Mouse (Mus musculus) neural tube, embryonic 11.5 days (tissue): Measurements from ENCODE around the gene Adam19. TPM values are rescaled to one million over a fixed set of nuclear protein-coding genes. Genes with fewer than 3 reads are reported as not detected.

Experiments
- ATAC-seq: fragments of 200-750 bp; cut with Nextera tagmentation; 2 replicates; pipeline ENCODE4 v1.8.0; 2017; ENCODE audit warnings: moderate number of reproducible peaks, mild to moderate bottlenecking, moderate TSS enrichment, moderate library complexity; ENCODE audit not compliant: insufficient read depth, low FRiP score, low TSS enrichment
- DNase-seq: peaks from one replicate; pipeline ENCODE4 v3.0.0-alpha.2; 2015; ENCODE audit warnings: low spot score
- H3K27ac ChIP-seq: fragments of 300-500 bp; sonication (generic); 2 replicates; pipeline ENCODE4 v1.5.1; 2014; ENCODE audit warnings: low read depth, mild to moderate bottlenecking, low read length
- H3K27me3 ChIP-seq: fragments of 300-500 bp; sonication (generic); 2 replicates; pipeline ENCODE4 v1.6.1; 2014; ENCODE audit warnings: mild to moderate bottlenecking, low read length, mixed read lengths; ENCODE audit not compliant: control insufficient read depth, insufficient read depth
- H3K36me3 ChIP-seq: fragments of 300-500 bp; sonication (generic); 2 replicates; pipeline ENCODE4 v1.6.1; 2014; ENCODE audit warnings: mild to moderate bottlenecking, low read length, moderate library complexity, mixed read lengths; ENCODE audit not compliant: control insufficient read depth, insufficient read depth
- H3K4me1 ChIP-seq: fragments of 300-500 bp; sonication (generic); 2 replicates; pipeline ENCODE4 v1.6.1; 2014; ENCODE audit warnings: low read length, mixed read lengths; ENCODE audit not compliant: control insufficient read depth, insufficient read depth
- H3K4me2 ChIP-seq: fragments of 300-500 bp; sonication (generic); 2 replicates; pipeline ENCODE4 v1.6.1; 2014; ENCODE audit warnings: low read depth, mild to moderate bottlenecking, moderate library complexity
- H3K4me3 ChIP-seq: fragments of 300-500 bp; sonication (generic); 2 replicates; pipeline ENCODE4 v1.5.1; 2014; ENCODE audit warnings: low read depth, low read length
- H3K9ac ChIP-seq: fragments of 300-500 bp; sonication (generic); 2 replicates; pipeline ENCODE4 v1.6.1; 2014; ENCODE audit warnings: mild to moderate bottlenecking, low read length
- H3K9me3 ChIP-seq: fragments of 300-500 bp; sonication (generic); 2 replicates; pipeline ENCODE4 v1.6.1; 2016; ENCODE audit warnings: low read length; ENCODE audit not compliant: control insufficient read depth
- WGBS: fragments of 180-500 bp; shearing (Covaris S2); extraction: QIAGEN DNeasy Blood & Tissue Kit; methylation state at CpG from one replicate; pipeline ENCODE4 v1.1.7; 2014; 5-methylcytosine and 5-hydroxymethylcytosine counted together
- polyA plus RNA-seq: library from polyadenylated mRNA; unstranded; fragments of >200 nt; fragmentation: Nextera tagmentation; extraction: Ambion mirVana; gene quantifications from 2 replicates; pipeline ENCODE4 v1.2.1, GENCODE M21; 2014

Adam19 gene
- polyA plus RNA-seq, 1 experiment from 2014 or later: 20.0 TPM

GRCm38 (mm10) chr11:46068756-46069407 lies 13.1 kb downstream of the Adam19 start:
- no peak overlapping the region for H3K4me3 ChIP-seq
- no peak overlapping the region for H3K4me2 ChIP-seq
- ATAC-seq (no peak), DNase-seq (no peak)
- peak overlapping the region; percentile 72 for H3K27ac ChIP-seq
- H3K4me1 ChIP-seq: peaks cover 19% of the 10 kb centered on the region
- no peaks in the 10 kb centered on the region for H3K9me3 ChIP-seq
- WGBS: 35% methylated on average over 12 of the region's 12 CpGs
- peak overlapping the region; percentile 9; the same call in 1 of the 2 replicates for H3K9ac ChIP-seq
- H3K36me3 ChIP-seq: no peaks in the 10 kb centered on the region
- H3K27me3 ChIP-seq: no peaks in the 10 kb centered on the region

GRCm38 (mm10) chr11:46069408-46070003 lies 13.7 kb downstream of the Adam19 start:
- DNase-seq (peak; percentile 38), ATAC-seq (0 out of 2 replicates have a peak, but pooled peaks have one; percentile 41)
- H3K9me3 ChIP-seq: no peaks in the 10 kb centered on the region
- no peak overlapping the region for H3K9ac ChIP-seq
- H3K27ac ChIP-seq: peak overlapping the region; percentile 72
- H3K36me3 ChIP-seq: no peaks in the 10 kb centered on the region
- H3K27me3 ChIP-seq: no peaks in the 10 kb centered on the region
- WGBS: 30% methylated on average over 15 of the region's 17 CpGs
- no peak overlapping the region for H3K4me3 ChIP-seq
- H3K4me1 ChIP-seq: peaks cover 19% of the 10 kb centered on the region
- no peak overlapping the region for H3K4me2 ChIP-seq

GRCm38 (mm10) chr11:46070161-46070560 lies 14.4 kb downstream of the Adam19 start:
- 86% methylated on average over 4 of the region's 4 CpGs for WGBS
- no peak overlapping the region for H3K4me2 ChIP-seq
- no peak for ATAC-seq

GRCm38 (mm10) chr11:46070789-46071188 lies 15.0 kb downstream of the Adam19 start:
- H3K4me1 ChIP-seq: peaks cover 19% of the 10 kb centered on the region
- no peak overlapping the region for H3K4me3 ChIP-seq
- H3K9ac ChIP-seq: no peak overlapping the region
- DNase-seq (no peak), ATAC-seq (no peak)
- 79% methylated on average over 8 of the region's 8 CpGs for WGBS
- no peaks in the 10 kb centered on the region for H3K36me3 ChIP-seq
- H3K27ac ChIP-seq: no peak overlapping the region
- H3K4me2 ChIP-seq: no peak overlapping the region
- H3K27me3 ChIP-seq: no peaks in the 10 kb centered on the region
- H3K9me3 ChIP-seq: no peaks in the 10 kb centered on the region

More at GRCm38 (mm10) chr11:46070161-46070560, 14.4 kb downstream of the Adam19 start:
- H3K4me1 ChIP-seq: peaks cover 19% of the 10 kb centered on the region
- peak overlapping the region; percentile 54; the same call in 1 of the 2 replicates for H3K27ac ChIP-seq
- H3K9me3 ChIP-seq: no peaks in the 10 kb centered on the region
- no peak for DNase-seq
- no peaks in the 10 kb centered on the region for H3K27me3 ChIP-seq
- no peaks in the 10 kb centered on the region for H3K36me3 ChIP-seq
- H3K9ac ChIP-seq: 0 out of 2 replicates have a peak overlapping the region, but pooled peaks have one; percentile 6
- H3K4me3 ChIP-seq: no peak overlapping the region

- ATAC-seq (no peak), DNase-seq (no peak)
- Histone ChIP-seq H3K9me3 (no peaks in the 10 kb centered on the region), H3K9ac (no peak overlapping the region), H3K36me3 (no peaks in the 10 kb centered on the region), H3K4me3 (no peak overlapping the region), H3K4me1 (peaks cover 19% of the 10 kb centered on the region), H3K27ac (no peak overlapping the region), H3K4me2 (no peak overlapping the region), H3K27me3 (no peaks in the 10 kb centered on the region)
- 68% methylated on average over 8 of the region's 8 CpGs for WGBS
Measured at GRCm38 (mm10) chr11:46072466-46073060, 16.8 kb downstream of the Adam19 start.

GRCm38 (mm10) chr11:46073061-46073849 lies 17.5 kb downstream of the Adam19 start:
- DNase-seq: no peak
- H3K27ac ChIP-seq: 0 out of 2 replicates have a peak overlapping the region, but pooled peaks have one; percentile 27
- ATAC-seq: no peak
- H3K9ac ChIP-seq: no peak overlapping the region
- H3K9me3 ChIP-seq: no peaks in the 10 kb centered on the region
- peaks cover 19% of the 10 kb centered on the region for H3K4me1 ChIP-seq
- no peak overlapping the region for H3K4me2 ChIP-seq
- H3K27me3 ChIP-seq: no peaks in the 10 kb centered on the region
- H3K4me3 ChIP-seq: no peak overlapping the region
- WGBS: 64% methylated on average over 15 of the region's 15 CpGs
- H3K36me3 ChIP-seq: no peaks in the 10 kb centered on the region

- no peaks in the 10 kb centered on the region for H3K27me3 ChIP-seq
- H3K4me2 ChIP-seq: no peak overlapping the region
- H3K27ac ChIP-seq: no peak overlapping the region
- no peak overlapping the region for H3K9ac ChIP-seq
- no peak for ATAC-seq
- DNase-seq: no peak
- 92% methylated on average over 16 of the region's 17 CpGs for WGBS
- H3K4me3 ChIP-seq: no peak overlapping the region
- peaks cover 16% of the 10 kb centered on the region for H3K4me1 ChIP-seq
- no peaks in the 10 kb centered on the region for H3K36me3 ChIP-seq
- no peaks in the 10 kb centered on the region for H3K9me3 ChIP-seq
Measured at GRCm38 (mm10) chr11:46073850-46074688, 18.3 kb downstream of the Adam19 start.

- 93% methylated on average over 3 of the region's 3 CpGs for WGBS
- H3K27ac ChIP-seq: no peak overlapping the region
- no peak for ATAC-seq
- no peak overlapping the region for H3K4me3 ChIP-seq
- no peak for DNase-seq
- H3K9me3 ChIP-seq: no peaks in the 10 kb centered on the region
- no peak overlapping the region for H3K4me2 ChIP-seq
- H3K9ac ChIP-seq: no peak overlapping the region
- H3K4me1 ChIP-seq: peaks cover 11% of the 10 kb centered on the region
- H3K36me3 ChIP-seq: no peaks in the 10 kb centered on the region
- H3K27me3 ChIP-seq: no peaks in the 10 kb centered on the region
Measured at GRCm38 (mm10) chr11:46075507-46075906, 19.7 kb downstream of the Adam19 start.
